Mouse (Mus musculus) kidney, adult 8-10 months (tissue): ENCODE measurements around the gene Syne3.
A peak's percentile ranks its signal among the peaks of the same experiment; 100 is the strongest.

ENCODE experiments used
- DNase-seq, 2 experiments: peaks; one replicate each; pipeline ENCODE4 v3.0.0; 2022

Gene Syne3

DNA sequence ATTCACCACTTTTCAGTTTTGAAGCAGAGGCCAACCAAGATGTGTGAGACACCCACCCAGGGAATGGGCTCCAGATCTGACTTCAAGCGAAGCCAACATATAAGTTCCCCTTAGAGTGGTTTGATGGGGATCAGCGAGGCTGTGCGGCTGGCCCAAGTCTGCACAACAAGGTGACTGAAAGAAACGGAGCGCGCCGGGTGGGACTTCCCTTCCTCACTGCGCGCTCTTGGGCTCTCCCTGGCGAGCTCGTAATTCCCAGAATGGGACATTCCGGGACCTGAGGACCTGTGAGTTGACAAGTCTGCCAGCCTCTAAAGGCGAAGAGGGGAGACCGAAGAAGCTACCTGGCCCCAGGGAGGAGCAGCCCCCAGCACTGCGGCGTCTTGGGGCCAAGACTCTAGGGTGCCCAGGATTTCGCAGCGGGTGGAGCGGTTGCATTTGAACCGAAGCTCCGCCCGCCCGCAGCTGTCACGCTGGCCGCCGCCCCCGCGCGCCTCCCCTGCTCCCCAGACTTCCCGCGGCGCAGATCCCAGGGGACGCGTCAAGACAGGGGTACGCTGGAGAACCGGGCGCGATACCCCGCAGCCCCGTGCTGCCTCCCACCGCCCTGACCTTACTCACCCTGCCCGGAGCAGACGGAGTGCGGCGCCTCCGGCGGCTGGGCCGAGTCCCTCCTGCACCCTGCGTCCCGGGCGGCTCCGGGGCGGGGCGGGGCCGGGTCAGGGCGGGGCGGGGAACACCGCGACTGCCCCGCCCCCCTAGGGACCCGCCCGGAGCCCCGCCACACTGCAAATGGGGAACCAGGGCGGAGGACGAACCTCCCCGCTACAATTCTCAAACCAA, at the start of gene Syne3:
Syne3 (minus strand) TSS at position 440 of the 843 bp plus-strand sequence.
- peak; percentile 74 to 82 for DNase-seq

DNA sequence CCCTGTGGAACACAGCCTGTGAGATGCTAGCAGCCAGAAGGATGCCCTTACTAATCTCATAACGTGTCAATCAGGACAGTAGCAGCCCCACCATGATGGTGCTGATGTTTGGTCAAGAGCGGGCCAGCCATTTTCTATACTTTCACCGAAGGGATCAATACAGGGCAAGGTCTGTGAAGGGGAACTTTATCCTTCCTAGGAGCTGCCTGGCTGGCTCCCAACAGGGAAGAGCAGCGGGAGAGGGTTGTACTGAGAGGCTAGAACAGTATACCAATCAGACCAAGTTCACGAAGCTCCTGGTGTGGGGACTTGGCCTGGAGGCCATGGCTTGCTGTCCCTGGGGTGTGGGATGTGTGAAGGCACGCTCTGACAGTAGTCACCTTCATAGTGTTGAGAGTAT, 45.7 kb upstream of the Syne3 start:
- DNase-seq, result no peak

DNA sequence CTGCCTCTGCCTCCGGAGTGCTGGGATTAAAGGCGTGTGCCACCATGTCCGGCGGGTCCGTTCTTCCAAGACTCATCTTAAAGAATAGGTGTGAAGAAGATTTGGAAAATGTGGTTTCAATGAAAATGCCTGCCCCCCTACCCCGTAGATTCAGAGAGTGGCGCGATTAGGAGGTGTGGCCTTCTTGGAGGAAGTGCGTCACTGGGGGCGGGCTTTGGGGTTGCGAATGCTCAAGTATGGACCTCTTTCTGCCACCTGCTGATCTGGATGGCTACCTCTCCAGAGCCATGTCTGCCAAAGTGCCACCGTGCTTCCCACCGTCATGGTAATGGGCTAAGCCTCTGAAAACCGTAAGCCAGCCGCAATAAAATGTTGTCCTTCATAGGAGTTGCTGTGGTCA, 44.4 kb upstream of the Syne3 start:
- DNase-seq, result no peak

DNA sequence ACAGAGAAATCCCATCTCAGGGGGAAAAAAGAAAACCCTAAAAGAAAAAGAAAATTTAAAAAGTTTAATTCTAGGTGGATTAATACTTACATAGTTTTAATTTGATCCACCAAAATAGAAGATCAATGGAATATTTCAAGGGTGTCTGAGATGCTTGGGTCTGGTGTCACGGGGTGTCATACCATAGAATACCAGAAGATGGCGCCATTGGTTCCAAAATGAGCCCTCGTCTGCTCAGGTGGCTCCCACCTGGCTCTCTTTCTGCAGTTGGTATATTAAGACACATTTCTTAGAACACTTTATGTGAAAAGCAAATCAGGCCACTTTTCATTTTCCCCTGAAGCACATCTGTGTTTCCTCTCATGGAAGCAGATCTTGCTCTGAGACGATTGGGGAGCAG, 41.3 kb upstream of the Syne3 start:
- peak in 1 of 2 experiments; percentile 66 for DNase-seq

DNA sequence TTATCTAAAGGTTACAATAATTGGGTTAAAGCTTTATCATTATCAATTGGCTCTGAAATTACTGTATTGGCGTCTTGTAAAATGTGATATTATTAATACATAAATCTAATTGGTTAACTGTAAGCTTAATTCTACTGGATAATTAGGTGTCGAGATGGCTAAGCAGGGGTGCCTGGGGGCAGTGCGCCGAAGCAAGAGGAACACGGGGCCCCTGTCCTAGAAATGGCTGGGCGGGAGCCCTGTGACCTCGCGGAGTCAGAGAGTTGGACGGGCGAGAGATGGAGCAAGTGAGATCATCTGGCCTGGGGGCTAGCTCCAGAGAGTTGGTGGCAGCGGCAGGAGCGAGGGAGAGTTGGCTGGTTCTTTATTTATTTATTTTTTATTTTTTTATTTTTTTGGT, 40.2 kb upstream of the Syne3 start:
- DNase-seq, result no peak

DNA sequence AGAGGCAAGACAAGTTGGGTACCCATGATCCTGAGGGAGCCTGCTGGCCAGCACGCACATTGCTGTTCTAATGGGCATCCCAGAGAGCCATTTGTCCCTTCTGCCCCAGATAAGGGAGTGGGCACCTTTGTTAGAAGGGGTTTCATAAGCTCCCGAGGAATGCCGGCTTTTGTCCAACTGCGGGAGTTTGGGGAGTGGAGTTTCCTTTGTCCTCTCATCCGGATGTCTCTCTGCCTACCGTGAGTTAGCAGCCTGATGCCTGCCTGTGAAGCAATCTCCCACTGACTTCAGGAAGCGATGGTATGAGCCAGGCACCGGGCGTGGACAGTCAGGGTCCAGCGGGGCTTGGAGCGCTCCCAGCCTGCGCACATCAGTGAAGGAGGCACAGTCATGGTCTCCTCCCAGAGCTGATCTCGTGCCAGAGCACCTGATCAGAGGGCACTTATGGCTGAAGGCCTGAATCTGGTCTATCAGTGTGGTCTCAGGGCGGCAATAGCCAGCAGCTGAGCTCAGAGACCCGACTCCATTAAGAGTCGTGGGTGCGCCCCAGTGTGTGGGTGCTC, 38.8 kb upstream of the Syne3 start:
- DNase-seq, result no peak

DNA sequence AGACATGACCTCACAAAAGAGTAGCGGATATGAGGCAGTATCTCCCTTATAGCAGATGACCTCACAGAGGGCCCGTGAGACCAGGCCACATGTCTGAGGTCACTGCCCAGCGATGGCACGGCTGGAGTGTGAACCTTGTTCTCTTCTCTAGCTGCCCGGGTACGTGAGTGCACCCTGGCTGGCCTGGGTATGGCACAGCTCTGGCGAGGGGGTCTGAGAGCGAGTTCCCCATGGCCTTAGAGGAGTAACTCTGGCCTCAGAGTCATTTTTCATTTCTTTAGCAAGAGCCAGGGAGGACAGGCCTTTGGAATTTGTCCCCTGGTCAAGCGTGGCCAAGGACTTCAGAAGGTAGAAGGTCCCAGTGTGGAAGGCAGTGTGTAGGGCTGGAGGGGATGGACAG, 35.2 kb upstream of the Syne3 start:
- DNase-seq, result peak; percentile 44 to 55

DNA sequence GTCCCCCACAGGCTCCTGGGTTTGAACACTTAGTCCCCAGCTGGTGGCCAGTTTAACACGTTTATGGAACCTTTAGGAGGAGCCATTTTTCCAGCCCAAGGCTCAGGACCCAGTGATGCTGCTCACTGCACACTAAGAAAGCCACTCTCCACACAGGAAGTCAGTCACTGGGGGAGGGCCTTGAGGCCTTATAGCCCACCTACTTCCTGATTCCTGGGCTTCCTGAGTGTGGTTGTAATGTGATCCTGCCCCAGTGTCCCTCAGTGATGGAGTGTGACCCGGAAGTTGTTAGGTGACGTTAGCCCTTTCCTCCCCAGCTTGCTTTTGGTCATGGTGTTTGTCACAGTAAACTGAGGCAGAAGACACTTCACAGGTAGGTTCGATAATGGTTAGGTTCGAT, 33.5 kb upstream of the Syne3 start:
- no peak for DNase-seq

DNA sequence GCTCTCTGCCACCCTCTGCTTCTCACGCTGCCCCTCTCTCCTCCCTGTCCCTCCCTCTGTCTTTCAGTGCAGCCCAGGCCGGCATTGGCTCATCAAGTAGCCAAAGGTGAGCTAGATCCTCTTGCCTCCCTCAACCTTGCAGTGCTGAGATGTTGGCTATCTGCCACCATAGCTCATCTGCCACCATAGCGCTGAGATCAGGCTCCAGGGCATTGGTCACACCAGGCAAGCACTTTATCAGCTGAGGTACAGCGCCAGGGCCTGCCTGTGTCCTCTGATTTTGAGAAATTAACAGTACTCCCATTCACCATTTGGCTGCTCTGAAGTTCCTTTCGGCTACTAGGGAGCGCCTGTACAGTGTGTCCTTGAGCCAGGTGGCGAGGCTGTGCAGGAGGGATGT, 31.3 kb upstream of the Syne3 start:
- DNase-seq, result no peak

DNA sequence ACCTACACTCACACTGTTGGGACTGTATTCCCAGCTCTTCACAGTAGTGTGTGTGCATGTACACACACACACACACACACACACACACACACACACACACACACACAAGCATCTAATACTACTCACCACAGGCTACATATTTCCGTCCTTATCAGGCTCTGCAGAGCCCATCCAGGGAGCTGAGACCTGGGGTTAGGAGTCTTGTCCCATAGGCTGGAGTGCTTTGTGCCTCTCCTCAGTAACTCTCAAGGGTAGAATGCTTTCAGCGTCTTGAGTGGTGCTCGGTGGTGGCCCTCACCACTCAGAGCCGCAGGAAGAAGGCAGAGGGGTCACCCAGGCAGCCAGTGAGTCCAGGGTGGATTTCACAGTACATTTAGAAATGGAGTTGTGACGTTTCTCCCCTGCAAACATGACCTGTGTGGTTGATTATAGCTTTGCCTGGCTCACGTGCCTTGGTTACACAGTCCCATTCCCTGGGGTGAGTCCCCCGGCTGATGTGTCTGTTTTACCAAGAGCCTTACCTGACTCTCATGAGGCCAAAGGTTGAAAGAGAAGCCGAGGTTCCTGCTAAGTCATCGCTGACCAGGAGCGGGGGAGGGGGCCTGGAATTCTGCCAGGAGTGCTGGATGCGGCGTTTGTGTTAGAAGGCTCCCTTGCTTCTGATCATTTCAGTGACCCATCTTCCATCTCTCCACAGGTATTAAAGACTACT, 30.1 kb upstream of the Syne3 start:
- DNase-seq, result peak; percentile 63 to 72

DNA sequence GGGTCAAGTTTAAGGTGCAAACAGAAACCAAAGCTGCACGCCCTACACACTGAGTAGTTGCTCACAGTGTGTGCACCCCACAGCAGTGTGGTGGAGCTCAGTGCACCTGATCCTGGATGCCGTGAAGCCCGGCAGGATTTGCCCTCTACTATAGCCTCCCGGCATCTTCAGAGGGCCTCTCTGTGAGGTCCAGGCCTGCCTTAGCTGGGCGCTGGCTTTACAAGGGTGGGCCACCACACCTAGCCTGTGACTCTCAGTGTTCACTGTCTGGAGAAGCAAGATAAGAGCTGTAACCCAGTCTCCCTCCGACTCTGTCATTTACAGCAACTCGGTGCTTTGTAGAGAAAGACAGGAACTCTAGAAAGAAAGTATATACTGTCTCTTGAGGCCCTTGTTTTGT, 29.3 kb upstream of the Syne3 start:
- no peak for DNase-seq

DNA sequence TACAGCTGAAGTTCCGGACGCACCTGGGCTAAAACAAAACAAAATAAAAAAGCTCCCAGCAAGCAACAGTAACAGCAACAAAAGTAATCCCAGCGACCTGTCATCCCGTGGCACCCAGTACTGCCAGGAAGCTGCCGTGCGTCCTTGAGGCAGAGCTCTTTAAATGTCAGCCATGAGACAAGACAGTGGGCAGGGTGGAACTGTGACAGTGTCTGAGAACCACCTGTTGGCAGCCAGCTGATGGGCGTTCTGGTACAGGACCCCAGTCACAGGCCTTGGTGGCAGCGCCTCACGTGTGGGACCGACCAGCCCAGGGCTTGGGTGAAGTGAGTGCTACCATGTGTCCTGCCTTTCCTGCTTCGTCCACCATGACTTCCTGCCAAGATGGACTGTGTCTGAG, 28.6 kb upstream of the Syne3 start:
- DNase-seq, result no peak

DNA sequence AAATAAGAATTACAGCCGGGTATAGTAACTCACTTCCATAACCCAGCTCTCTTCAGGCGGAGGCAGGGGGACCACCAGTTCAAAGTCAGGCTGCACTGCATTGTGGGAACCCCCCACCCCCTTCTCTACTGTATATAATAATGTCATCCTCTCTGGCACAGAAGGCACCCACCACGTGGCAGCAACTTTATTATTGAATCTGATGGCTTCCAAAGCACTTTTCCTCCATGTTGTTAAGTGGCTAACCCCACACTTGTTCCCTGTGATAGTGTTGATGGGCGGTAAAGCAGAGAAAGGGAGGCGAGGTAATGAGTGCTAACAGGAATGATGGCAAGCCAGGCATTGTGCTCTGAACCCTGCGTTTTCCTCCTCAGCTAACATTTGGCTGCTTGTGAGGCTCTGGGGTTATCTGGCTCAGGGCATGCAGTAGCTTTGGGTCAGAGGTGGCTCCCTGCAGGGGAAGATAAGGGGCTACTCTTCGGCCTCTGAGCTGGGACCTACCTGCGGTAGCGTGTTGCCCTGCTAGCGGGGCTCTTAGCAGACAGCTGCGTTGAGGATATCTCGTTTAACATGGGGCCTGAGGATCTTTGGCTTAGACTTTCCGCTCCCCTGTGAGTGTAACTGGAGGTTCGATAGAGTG, 24.6 kb upstream of the Syne3 start:
- DNase-seq, result no peak

DNA sequence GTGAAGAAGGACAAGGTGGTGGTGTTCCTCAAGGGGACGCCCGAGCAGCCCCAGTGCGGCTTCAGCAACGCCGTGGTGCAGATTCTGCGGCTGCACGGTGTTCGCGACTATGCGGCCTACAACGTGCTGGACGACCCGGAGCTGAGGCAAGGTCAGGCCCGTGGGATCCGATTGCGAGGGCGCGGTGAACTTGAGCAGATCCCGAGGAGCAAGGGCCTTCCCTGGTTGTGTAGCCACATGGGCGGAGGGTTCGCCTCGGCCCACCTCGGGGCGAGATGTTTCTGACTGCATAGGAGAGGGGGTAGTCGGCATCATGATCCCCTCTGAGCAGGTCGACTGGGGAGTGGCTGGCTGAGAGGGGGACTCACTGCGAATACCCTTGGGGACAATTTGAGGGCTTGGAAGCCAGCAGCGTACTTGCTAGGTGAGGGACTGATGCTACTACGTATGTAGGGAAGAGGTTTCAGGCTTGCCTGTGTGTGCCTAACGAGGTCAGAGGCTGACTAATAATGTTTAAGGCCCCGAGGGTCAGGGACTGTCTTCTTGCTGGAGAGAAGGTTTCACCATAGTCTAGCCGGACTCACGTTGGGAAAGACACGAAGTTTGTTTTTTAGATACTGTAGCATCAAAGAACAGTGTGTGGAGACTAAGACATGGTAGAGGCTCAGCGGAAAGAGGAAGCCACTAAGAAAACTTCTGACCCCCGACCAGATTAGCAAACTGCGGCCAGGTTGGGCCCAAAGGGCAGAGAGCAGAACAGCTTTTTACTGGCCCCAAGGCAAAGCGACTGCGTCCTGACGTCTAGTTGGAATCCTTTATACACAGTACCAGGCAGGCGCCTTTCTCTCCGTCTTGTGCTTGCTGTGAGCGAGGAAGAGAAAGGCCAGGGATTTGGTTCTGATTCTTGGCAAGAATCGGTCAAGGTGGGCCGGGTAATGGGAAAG, 23.5 kb upstream of the Syne3 start:
- peak in 1 of 2 experiments; percentile 26 for DNase-seq

DNA sequence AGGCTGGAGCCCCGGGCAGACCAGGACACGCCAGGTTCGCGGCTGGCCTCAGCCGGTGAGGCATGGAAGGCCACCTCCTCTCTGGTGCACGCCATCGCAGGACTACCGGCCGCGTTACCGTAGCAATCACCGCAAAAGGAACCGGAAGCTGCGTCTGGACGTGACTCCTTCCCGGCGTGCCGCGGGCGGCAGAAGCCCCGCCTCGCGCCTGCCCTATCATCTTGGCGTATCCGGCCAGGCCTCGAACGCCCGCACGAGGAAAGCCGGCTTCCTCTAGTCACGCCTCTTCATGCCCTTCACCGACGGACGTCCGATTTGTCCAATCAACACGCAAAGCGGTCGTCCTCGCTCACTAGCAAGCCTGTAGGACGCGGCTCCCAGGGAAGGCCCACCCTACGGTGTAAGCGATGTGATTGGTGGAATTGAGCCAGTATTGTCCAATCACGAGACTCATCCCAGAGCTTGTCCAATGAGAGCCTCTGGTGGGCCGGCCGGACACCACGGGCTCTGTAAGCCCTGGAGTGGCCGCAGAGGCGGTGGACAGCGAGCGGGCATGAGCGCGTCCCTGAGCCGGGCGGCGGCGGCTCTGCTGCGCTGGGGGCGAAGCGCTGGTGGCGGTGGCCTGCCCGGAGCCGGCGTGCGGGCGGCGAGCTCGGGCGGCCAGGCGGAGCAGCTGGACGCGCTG, 22.7 kb upstream of the Syne3 start, which contains the start of gene Glrx5:
Glrx5 (plus strand) TSS at position 542 of the 685 bp plus-strand sequence.
- peak; percentile 100 for DNase-seq

DNA sequence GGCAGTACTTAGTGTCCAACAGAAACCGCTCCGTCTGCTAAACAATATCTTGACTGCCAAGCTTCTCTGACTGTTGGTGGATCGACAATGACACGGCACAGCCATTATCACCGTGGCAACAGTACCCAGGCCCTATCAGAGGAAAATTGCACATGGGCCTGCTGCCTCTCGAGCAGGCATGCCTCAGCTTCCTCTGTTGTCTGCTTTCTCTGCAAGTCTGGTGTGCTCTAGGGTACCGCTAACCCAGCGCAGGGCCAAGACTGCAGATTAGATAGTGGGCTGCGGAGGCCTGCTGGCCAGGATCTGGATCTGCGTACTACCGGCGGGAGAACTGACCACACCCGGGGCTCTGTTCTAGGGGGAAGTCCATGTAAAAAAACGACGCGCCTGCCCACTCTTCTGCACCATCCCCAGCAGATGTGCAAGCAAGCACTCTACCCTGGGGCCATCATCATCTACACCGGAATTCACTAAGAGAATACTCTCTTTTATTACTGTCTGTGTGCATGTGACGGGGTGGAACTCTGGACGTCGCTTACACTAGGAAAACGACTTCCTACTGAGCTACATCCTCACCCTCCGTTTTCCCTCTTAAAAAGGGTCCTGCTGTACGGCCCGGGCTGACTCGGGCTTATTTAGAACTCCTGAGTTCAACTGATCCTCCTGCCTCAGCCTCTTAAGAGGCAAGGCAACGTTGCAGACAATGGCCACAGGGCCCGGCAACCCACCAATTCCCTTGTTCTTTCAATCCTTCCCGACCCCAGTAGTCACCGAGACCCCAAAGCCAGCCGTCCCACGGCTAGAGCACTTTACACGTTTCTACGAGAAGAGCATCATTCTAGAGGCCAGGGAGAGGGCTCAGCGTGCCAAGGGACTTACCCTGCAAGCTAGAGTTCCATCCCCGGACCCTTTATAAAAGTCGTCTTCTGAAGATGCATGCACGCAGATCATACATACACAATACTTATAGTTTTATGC, 21.8 kb upstream of the Syne3 start:
- DNase-seq, result no peak

DNA sequence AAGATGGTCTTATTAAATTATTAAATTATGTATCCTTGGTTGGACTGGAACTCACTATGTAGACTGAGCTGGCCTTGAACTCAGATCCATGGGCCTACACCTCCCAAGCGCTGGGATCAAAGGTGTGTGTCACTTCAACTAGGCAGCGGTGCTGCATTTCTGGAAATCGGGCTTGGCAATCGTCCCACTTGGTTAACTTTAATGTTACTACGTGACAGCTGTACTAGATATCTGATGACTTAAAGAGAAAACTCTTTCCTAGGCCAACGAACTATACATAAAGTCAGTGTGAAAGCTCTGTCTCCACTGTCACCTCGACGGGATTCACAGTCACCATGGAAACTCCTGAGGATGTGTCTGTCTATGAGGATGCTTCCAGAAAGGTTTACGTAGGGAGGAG, 20.3 kb upstream of the Syne3 start:
- DNase-seq, result no peak

DNA sequence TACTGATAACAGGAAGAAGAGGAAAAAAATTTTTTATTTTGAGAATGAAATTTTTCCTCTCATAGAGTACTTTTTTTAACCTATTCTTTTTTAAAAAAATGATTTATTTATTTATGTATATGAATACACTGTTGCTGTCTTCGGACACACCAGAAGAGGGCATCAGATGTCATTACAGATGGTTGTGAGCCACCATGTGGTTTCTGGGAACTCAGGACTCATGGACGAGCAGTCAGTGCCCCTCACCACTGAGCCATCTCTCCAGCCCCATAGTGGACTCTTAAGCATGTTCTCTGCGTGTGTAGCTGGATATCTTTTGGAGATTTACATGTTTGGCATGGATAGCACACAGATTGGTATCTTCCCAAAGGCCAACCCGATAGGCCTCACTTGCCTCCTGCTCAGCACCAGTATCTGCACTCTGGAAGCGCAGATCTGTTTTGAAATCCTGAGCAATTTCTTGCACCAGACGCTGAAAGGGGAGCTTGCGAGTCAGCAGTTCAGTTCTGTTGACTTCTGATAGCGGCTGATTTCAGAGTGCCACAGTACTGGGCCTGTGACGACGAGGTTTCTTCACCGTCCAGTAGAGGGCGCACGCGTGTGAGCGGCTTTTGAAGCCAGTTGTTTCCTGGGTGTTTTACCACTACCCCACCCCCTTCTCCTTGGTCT, 17.8 kb upstream of the Syne3 start:
- DNase-seq, result peak; percentile 77 to 83

DNA sequence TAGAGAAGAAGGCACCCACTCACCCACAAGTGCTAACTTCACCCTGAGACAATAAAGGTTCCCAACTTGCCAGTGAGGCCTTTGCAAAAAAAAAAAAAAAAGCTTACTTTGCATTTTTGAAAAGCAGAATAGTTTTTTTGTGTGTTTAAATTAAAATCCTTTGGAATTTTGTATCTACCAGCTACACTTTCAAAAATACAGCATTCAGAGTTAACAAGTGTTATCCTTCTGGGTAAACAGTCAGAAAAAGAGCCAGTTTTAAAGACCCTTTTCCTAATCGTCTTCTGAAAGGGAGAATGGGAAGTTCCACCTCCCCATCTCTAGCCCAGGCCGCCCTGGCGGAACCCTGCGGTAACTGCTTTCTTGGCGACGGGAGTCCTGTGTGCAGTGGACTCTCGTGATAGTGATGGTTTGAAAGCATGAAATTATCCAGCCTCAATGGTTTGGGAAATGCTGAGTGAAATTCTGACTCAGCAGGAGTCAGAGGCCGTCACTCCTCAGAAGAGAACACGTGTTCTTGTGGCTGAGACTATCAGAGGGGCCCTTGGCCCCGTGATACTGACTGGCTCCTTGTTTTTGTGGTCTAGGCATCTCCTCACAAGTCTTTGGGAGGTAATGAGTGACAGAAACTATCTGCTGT, 16.5 kb upstream of the Syne3 start:
- DNase-seq, result no peak
